Mouse (Mus musculus): ENCODE measurements around the gene Mctp2. TPM values are rescaled to one million over a fixed set of nuclear protein-coding genes. Genes with fewer than 3 reads are reported as not detected.

The Mctp2 gene
- polyA plus RNA-seq, 1 experiment from 2014 or later, result 3.6 TPM

DNA sequence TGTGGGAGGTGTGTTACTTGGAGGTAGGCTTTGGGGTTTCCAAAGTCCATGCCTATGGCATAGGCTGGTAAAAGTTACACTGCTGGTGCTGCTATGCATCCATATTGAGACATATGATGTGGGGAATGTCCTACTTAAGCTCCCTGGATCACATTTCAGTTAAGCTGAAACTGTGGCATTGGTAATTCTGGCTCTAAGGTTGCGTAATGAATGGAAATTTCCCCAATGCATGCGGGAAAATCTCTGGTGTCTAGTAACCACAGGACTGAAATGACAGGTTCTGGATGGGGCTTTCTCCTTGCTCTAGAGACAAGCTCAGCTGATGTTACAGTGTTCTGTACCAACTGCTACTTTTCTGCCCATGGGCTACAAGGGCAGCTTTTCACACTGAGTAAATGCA lies 240.1 kb downstream of the Mctp2 start:
- H3K9ac ChIP-seq, result no peak overlapping the region
- H3K36me3 ChIP-seq, result no peaks in the 10 kb centered on the region
- H3K9me3 ChIP-seq, result no peaks in the 10 kb centered on the region
- no peak for ATAC-seq (ENCODE audit: borderline replicate concordance, extremely low read depth, low FRiP score, low TSS enrichment)
- H3K27ac ChIP-seq, result no peak overlapping the region
- no peaks in the 10 kb centered on the region for H3K4me1 ChIP-seq
- no peak overlapping the region for H3K4me2 ChIP-seq
- WGBS, result 79% methylated on average over 2 of the region's 2 CpGs
- H3K27me3 ChIP-seq, result no peaks in the 10 kb centered on the region
- H3K4me3 ChIP-seq, result no peak overlapping the region

DNA sequence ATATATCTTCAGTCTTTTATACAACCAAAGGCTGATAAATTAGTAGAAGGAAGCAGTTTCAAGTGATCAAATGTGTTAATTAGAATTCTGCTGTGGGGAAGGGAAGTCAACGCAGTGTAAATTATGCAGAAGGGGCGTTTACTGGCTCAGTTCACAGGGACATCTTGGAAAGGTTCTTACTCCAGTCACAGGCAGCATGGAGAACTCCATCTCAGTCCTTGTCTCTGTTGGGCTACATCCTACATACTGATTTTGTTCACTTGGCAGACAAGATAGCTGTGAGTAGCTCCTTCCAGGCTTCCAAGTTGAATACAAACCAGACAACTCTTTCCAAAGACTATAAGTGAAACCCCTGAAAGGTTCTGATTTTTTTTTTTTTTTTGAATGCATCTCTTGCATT lies 254.6 kb downstream of the Mctp2 start:
- no peaks in the 10 kb centered on the region for H3K9me3 ChIP-seq
- no peak for ATAC-seq (ENCODE audit: borderline replicate concordance, extremely low read depth, low FRiP score, low TSS enrichment)
- WGBS, result 74% methylated on average over 2 of the region's 2 CpGs
- H3K4me2 ChIP-seq, result no peak overlapping the region
- H3K27me3 ChIP-seq, result no peaks in the 10 kb centered on the region
- H3K27ac ChIP-seq, result no peak overlapping the region
- no peak overlapping the region for H3K4me3 ChIP-seq
- H3K36me3 ChIP-seq, result no peaks in the 10 kb centered on the region
- H3K4me1 ChIP-seq, result no peaks in the 10 kb centered on the region
- no peak overlapping the region for H3K9ac ChIP-seq

GRCm38 (mm10) chr7:72047588-72048585 lies 258.5 kb downstream of the Mctp2 start:
- peak; percentile 52; the same call in 1 of the 2 replicates for ATAC-seq (ENCODE audit: borderline replicate concordance, extremely low read depth, low FRiP score, low TSS enrichment)
- Histone ChIP-seq H3K27ac (peak overlapping the region; percentile 43), H3K4me2 (peak overlapping the region; percentile 38), H3K9ac (no peak overlapping the region), H3K9me3 (no peaks in the 10 kb centered on the region), H3K4me1 (no peaks in the 10 kb centered on the region), H3K27me3 (no peaks in the 10 kb centered on the region), H3K36me3 (no peaks in the 10 kb centered on the region), H3K4me3 (no peak overlapping the region)
- 43% methylated on average over 20 of the region's 20 CpGs for WGBS
